ENCODE assay signal across 15 mouse cellular contexts in the genomic region with DNA sequence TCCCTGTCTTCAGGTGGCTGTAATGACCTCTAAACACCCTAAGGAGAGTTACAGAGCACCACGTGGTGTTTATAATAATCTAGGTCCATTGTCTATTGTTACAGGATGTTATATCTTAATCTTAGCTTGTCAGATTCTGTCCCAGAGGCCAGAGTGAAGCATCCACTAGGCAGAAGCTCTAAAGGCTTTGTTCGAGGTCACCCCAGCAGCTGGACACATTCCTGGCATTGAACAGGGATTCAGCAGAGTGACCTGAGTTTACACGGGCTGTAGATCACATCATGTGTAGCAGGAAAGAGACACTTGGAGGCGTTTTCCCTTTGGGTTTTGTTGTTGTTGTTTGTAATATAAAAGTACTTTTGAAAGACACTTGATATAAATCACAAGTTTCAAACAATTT. TPM values are rescaled to one million over a fixed set of nuclear protein-coding genes. Genes with fewer than 3 reads are reported as not detected.
DNase-seq lines count a peak whose midpoint lies in the region; ATAC-seq and TF ChIP-seq lines count a peak whose summit lies in the region.
"Had no signal": no experiment of that assay in that cellular context is flagged by ENCODE, and none has a peak within 500 bp of the region (broad histone marks: within the 10 kb centered on the region; RNA-seq: fewer than 3 reads in every experiment).

No protein-coding gene starts in this region.

- WGBS in kidney, embryonic 15.5 days = 46% methylated on average over 4 of the region's 4 CpGs
- 60% methylated on average over 4 of the region's 4 CpGs for WGBS in intestine, embryonic 15.5 days

- no peak overlapping the region for H3K4me2 ChIP-seq in kidney, embryonic 15.5 days
- H3K4me2 ChIP-seq in intestine, embryonic 15.5 days (replicated peaks) = no peak overlapping the region
- H3K4me2 ChIP-seq: liver, embryonic 12.5 days; midbrain, embryonic 13.5 days had no signal

- no peak overlapping the region for H3K27ac ChIP-seq in kidney, embryonic 15.5 days
- peak overlapping the region; percentile 25 for H3K27ac ChIP-seq in bone marrow macrophage, adult 2 months (ENCODE audit: insufficient read depth, low read depth, low read length)
- no peak overlapping the region for H3K27ac ChIP-seq in intestine, embryonic 15.5 days
- H3K27ac ChIP-seq: liver, embryonic 12.5 days; macrophage; midbrain, embryonic 13.5 days had no signal

- peaks cover 81% of the 10 kb centered on the region for H3K36me3 ChIP-seq in kidney, embryonic 15.5 days
- peaks cover 18% of the 10 kb centered on the region for H3K36me3 ChIP-seq in intestine, embryonic 15.5 days

- H3K27me3 ChIP-seq in kidney, embryonic 15.5 days = no peaks in the 10 kb centered on the region
- H3K27me3 ChIP-seq in intestine, embryonic 15.5 days (replicated peaks) = no peaks in the 10 kb centered on the region
- H3K27me3 ChIP-seq: liver, embryonic 12.5 days; midbrain, embryonic 13.5 days; Patski had no signal

- intact Hi-C loops in heart, postnatal 10 days (cut with DNase I) = loop anchor here (5.0 kb wide), 1 partner anchor 55 kb away; no protein-coding TSS in a partner anchor

- no peak overlapping the region for H3K9ac ChIP-seq in kidney, embryonic 15.5 days
- no peak overlapping the region for H3K9ac ChIP-seq in intestine, embryonic 15.5 days
- H3K9ac ChIP-seq: liver, embryonic 12.5 days; midbrain, embryonic 13.5 days had no signal

- no peaks in the 10 kb centered on the region for H3K4me1 ChIP-seq in kidney, embryonic 15.5 days
- H3K4me1 ChIP-seq in bone marrow macrophage, adult 2 months (ENCODE audit: control insufficient read depth, insufficient read depth, low read length) = peaks cover 33% of the 10 kb centered on the region
- no peaks in the 10 kb centered on the region for H3K4me1 ChIP-seq in intestine, embryonic 15.5 days (replicated peaks)

- TF ChIP-seq CTCF in bone marrow macrophage, adult 2 months (IDR thresholded peaks at IDR 0.05; ENCODE audit: low read depth, low read length) = no peak

- DNase-seq in adrenal gland, postnatal 14 days = peak; percentile 40
- DNase-seq in adrenal gland, postnatal 10 days = no peak
- peak; percentile 30 to 54 for DNase-seq in kidney, adult 8-10 months
- DNase-seq in heart, postnatal 10 days = peak; percentile 36 to 52
- DNase-seq in frontal cortex, adult 2 months (ENCODE audit: extremely low spot score in 1 of 2, low spot score in 1 of 2) = no peak
- DNase-seq: cerebellum, postnatal 10 days; right cerebral cortex, postnatal 4 days; thymus, postnatal 14 days had no signal

- no peak overlapping the region for H3K4me3 ChIP-seq in kidney, embryonic 15.5 days (replicated peaks)
- no peak overlapping the region for H3K4me3 ChIP-seq in bone marrow macrophage, adult 2 months (ENCODE audit: insufficient read depth, low read length)
- H3K4me3 ChIP-seq in intestine, embryonic 15.5 days (replicated peaks) = no peak overlapping the region
- H3K4me3 ChIP-seq: liver, embryonic 12.5 days; midbrain, embryonic 13.5 days had no signal

- TF ChIP-seq POLR2A in bone marrow macrophage, adult 2 months (IDR thresholded peaks at IDR 0.05; ENCODE audit: borderline replicate concordance, low read depth, low read length) = no peak

- H3K9me3 ChIP-seq in kidney, embryonic 15.5 days (replicated peaks) = no peaks in the 10 kb centered on the region
- no peaks in the 10 kb centered on the region for H3K9me3 ChIP-seq in intestine, embryonic 15.5 days
- H3K9me3 ChIP-seq: liver, embryonic 12.5 days; midbrain, embryonic 13.5 days had no signal

- ATAC-seq in kidney, embryonic 15.5 days (replicated peaks; ENCODE audit: low FRiP score) = no peak
- ATAC-seq in intestine, embryonic 15.5 days = no peak
- ATAC-seq: liver, embryonic 12.5 days; midbrain, embryonic 13.5 days; Patski had no signal

RNA-seq across cellular contexts. Expression of a gene that starts 26.1 kb away (rescaled TPM):
- 38.6 and 47.5 TPM in 2 replicates for total RNA-seq in adrenal gland, postnatal 14 days (2021)
- 10 to 100 TPM; 47.5 to 51.3 TPM for total RNA-seq in adrenal gland, postnatal 10 days (2021)
- polyA plus RNA-seq in kidney, embryonic 15.5 days (2015; fragmentation: Nextera tagmentation; extraction: Ambion mirVana) = 122 and 123 TPM in 2 replicates
- polyA plus RNA-seq in bone marrow macrophage, adult 2 months (2012; ENCODE audit: insufficient read depth, insufficient read length, missing spikeins) = 218 and 241 TPM in 2 replicates
- total RNA-seq in heart, postnatal 10 days (2021) = 10 to 100 TPM; 39.9 to 42.8 TPM
- 99.1 and 103 TPM in 2 replicates for polyA plus RNA-seq in intestine, embryonic 15.5 days (2015; fragmentation: Nextera tagmentation; extraction: Ambion mirVana)
- 47.6 and 49.6 TPM in 2 replicates for polyA plus RNA-seq in frontal cortex, adult 2 months (2012; rRNA removed)

RNA-seq across cellular contexts. Expression of a gene that starts 31.3 kb away (rescaled TPM):
- total RNA-seq in adrenal gland, postnatal 14 days (2021) = 16.3 and 24.0 TPM in 2 replicates
- total RNA-seq in adrenal gland, postnatal 10 days (2021) = 10 to 100 TPM; 23.2 to 27.3 TPM
- 37.7 and 40.6 TPM in 2 replicates for polyA plus RNA-seq in kidney, embryonic 15.5 days (2015; fragmentation: Nextera tagmentation; extraction: Ambion mirVana)
- 0.73 and 1.2 TPM in 2 replicates for polyA plus RNA-seq in bone marrow macrophage, adult 2 months (2012; ENCODE audit: insufficient read depth, insufficient read length, missing spikeins)
- 10 to 100 TPM; 45.9 to 47.7 TPM for total RNA-seq in heart, postnatal 10 days (2021)
- 22.6 and 23.2 TPM in 2 replicates for polyA plus RNA-seq in intestine, embryonic 15.5 days (2015; fragmentation: Nextera tagmentation; extraction: Ambion mirVana)
- 201 and 227 TPM in 2 replicates for polyA plus RNA-seq in frontal cortex, adult 2 months (2012; rRNA removed)

RNA-seq across cellular contexts. Expression of a gene that starts 42.4 kb away (rescaled TPM):
- 42.1 and 42.6 TPM in 2 replicates for total RNA-seq in adrenal gland, postnatal 14 days (2021)
- 10 to 100 TPM; 36.8 to 36.9 TPM for total RNA-seq in adrenal gland, postnatal 10 days (2021)
- 32.8 and 35.7 TPM in 2 replicates for polyA plus RNA-seq in kidney, embryonic 15.5 days (2015; fragmentation: Nextera tagmentation; extraction: Ambion mirVana)
- polyA plus RNA-seq in bone marrow macrophage, adult 2 months (2012; ENCODE audit: insufficient read depth, insufficient read length, missing spikeins) = 14.5 and 15.5 TPM in 2 replicates
- total RNA-seq in heart, postnatal 10 days (2021) = 10 to 100 TPM; 22.7 to 24.3 TPM
- 37.7 and 37.8 TPM in 2 replicates for polyA plus RNA-seq in intestine, embryonic 15.5 days (2015; fragmentation: Nextera tagmentation; extraction: Ambion mirVana)
- 31.0 and 32.7 TPM in 2 replicates for polyA plus RNA-seq in frontal cortex, adult 2 months (2012; rRNA removed)

Comparison
In these comparisons a context has a peak if more than half of its experiments do, and no peak if none do; other contexts are left out.
1. DNase-seq: peak in adrenal gland, postnatal 14 days (single experiment), kidney, adult 8-10 months (2 of 2) and heart, postnatal 10 days (2 of 2); none in adrenal gland, postnatal 10 days (single experiment) and frontal cortex, adult 2 months (0 of 2).
2. RNA of a gene that starts 31.3 kb away (polyA plus RNA-seq): 201 to 227 TPM in frontal cortex, adult 2 months, 37.7 to 40.6 TPM in kidney, embryonic 15.5 days and 22.6 to 23.2 TPM in intestine, embryonic 15.5 days; 0.73 to 1.2 TPM in bone marrow macrophage, adult 2 months; every median in the first group is over 10 times any median in the second.